Mouse (Mus musculus): ENCODE results near the gene Fbxl3. TPM values are rescaled to one million over a fixed set of nuclear protein-coding genes. Genes with fewer than 3 reads are reported as not detected.
A peak's percentile ranks its signal among the peaks of the same experiment; 100 is the strongest.

The Fbxl3 gene
- 13.8 TPM in 2 replicates for polyA plus RNA-seq (2016; fragmentation: Nextera tagmentation; extraction: Ambion mirVana)

DNA sequence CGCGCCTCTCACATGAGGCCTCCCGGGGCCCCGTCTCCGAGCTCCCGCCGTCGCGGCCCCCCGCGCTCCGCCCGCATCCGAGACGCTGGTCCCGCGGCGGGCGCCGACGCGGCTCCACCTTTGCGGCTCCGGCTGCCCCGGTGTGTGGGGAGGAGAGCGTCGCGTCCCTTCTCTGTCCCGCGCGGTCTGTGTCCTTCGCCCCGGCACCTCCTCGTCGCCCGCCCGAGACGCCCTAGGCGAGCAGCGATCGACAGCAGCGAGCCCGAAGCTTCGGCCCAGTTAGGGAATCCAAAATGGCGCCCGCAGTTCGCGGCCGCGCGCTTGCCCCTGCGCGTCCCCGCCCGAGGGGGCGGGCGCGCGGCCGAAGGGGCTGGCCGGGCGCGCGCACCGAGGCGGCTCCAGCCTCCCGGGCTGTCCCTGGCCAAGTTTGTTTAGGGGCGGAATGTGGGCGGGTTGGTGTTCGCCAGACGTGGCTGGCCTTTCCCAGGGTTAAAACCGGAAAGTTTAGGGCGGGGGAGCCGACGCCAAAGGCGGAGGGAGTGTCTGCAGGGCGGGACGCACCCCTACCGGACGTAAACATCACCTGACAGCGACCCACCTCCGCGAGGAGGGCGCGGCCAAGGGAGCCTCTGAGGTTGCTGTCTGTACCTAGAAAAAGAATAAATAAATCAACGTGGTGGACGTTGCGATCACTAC is at the start of gene Fbxl3:
Gene Fbxl3, minus strand, starts transcription at position 329 of the 696 bp plus-strand sequence.
- H3K4me3 ChIP-seq = peak within 1 kb of the TSS; percentile 82
- DNase-seq (ENCODE audit: extremely low spot score, low spot score) = peak; percentile 86
- H3K36me3 ChIP-seq (replicated peaks) = peaks cover 24% of the 10 kb centered on the region
- H3K4me1 ChIP-seq = peaks cover 26% of the 10 kb centered on the region
- H3K27me3 ChIP-seq (ENCODE audit: poor library complexity, severe bottlenecking) = no peaks in the 10 kb centered on the region
- peak within 1 kb of the TSS; percentile 99 for H3K27ac ChIP-seq
- no peaks in the 10 kb centered on the region for H3K9me3 ChIP-seq
- 0% methylated on average over 73 of the region's 88 CpGs for WGBS

DNA sequence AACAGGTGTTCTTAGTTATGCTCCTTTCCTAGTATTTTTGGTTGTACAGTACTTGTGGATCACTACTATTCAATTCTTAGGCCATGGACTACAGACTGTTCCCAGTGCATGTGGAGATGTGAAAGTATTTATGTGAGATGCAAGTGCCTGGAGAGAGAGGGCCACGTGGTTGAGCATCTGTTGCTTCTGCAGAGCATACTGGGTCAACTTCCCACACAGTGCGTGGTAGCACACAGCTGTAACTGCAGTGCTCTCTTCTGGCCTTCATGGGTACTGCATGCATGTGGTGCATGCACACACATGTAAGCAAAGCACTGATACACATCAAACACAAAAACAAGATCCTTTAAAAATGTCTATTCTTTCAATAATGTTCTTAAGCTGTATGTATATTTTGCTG is 32.6 kb upstream of the Fbxl3 start:
- Histone ChIP-seq H3K27me3 (ENCODE audit: poor library complexity, severe bottlenecking) (no peaks in the 10 kb centered on the region), H3K27ac (no peak overlapping the region), H3K4me1 (no peaks in the 10 kb centered on the region), H3K4me3 (no peak overlapping the region), H3K9me3 (no peaks in the 10 kb centered on the region), H3K36me3 (replicated peaks) (peaks cover 65% of the 10 kb centered on the region)
- 88% methylated on average over 2 of the region's 2 CpGs for WGBS
- no peak for DNase-seq (ENCODE audit: extremely low spot score, low spot score)

DNA sequence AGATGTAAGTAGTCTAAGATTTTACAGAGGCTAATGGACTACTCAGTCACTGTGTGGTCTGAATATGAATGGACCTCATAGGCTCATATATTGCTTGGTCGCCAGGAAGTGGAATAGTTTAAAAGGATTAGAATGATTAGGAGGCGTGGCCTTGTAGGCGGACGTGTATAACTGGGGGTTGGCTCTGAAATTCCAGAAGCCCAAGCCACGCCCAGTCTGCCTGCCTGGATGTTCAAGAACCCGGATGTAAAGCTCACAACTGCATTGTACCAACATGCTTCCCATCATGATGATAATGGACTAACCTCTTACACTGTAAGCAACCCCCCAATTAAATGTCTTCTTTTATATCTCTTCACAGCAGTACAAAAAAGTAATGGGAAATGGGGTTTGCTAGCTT is 26.4 kb upstream of the Fbxl3 start:
- Histone ChIP-seq H3K4me3 (no peak overlapping the region), H3K4me1 (no peaks in the 10 kb centered on the region), H3K9me3 (no peaks in the 10 kb centered on the region), H3K27me3 (ENCODE audit: poor library complexity, severe bottlenecking) (no peaks in the 10 kb centered on the region), H3K27ac (no peak overlapping the region), H3K36me3 (replicated peaks) (peaks cover 79% of the 10 kb centered on the region)
- WGBS = 88% methylated on average over 6 of the region's 6 CpGs
- DNase-seq (ENCODE audit: extremely low spot score, low spot score) = no peak

DNA sequence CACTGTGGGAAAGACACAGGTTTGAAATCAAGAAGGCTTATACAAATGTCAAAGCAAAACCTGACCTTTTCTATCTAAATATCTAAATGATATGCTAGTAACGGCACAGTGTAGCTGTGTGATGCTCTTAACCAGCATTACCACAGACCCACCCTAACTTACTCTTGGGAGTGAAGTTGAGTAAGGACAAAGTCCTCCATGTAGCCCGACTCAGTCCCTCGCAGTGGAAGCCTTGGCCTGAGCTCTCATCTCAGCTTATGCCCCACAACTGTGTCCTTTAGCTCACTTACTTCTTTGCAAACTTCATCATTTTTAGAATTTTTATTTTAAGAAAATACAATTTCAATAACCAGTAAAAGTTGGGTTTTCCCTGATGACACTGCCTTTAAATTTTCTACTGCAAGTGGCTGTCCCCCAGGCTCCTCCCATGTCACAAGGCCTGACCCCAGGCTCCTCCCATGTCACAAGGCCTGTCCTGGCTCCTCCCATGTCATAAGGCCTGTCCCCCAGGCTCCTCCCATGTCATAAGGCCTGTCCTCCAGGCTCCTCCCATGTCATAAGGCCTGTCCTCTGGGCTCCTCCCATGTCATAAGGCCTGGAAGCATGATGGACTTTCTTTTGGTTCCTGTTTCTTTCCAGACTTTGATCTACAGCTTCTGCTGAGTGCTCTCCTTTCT is 15.8 kb upstream of the Fbxl3 start:
- Histone ChIP-seq H3K36me3 (replicated peaks) (peaks cover 63% of the 10 kb centered on the region), H3K4me1 (no peaks in the 10 kb centered on the region), H3K9me3 (no peaks in the 10 kb centered on the region), H3K4me3 (no peak overlapping the region), H3K27ac (no peak overlapping the region), H3K27me3 (ENCODE audit: poor library complexity, severe bottlenecking) (no peaks in the 10 kb centered on the region)
- 95% methylated on average over 3 of the region's 3 CpGs for WGBS
- DNase-seq (ENCODE audit: extremely low spot score, low spot score) = no peak

DNA sequence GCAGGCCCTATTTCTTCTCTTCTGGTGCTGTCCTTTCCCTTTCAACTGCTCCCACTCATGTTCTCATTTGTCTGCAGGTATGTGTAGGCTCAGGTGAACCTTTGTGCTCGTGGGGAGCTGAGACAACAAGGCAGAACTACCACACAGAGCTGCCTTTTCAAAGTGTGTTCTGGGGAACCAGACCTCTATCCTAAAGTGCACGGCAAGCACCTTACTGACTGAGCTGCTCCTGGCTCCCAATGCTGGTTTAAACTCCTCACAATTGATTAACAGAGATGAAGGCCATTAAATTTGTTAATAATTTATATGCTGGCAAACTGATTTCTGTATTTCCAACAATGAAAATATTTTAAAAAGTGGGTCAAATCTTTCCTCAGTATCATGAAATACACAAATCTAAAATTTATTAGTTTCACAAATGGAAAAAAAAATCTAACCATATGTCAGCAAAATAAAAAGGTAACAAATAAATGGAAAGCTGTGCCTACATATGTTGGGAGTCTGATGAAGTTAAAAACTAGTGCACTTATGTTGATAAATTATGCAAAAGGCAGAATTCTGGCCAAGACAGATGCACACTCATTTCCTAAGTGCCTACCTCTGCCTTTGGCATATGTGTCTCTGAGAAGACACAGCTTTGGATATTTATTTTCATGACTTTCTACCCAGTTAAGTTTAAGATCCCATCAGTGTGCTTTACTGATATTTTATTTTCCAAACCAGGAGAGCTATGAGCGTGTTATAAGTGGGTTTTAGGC is 13.4 kb upstream of the Fbxl3 start:
- no peak overlapping the region for H3K27ac ChIP-seq
- no peak overlapping the region for H3K4me3 ChIP-seq
- no peaks in the 10 kb centered on the region for H3K4me1 ChIP-seq
- H3K27me3 ChIP-seq (ENCODE audit: poor library complexity, severe bottlenecking) = no peaks in the 10 kb centered on the region
- no peaks in the 10 kb centered on the region for H3K9me3 ChIP-seq
- no peak for DNase-seq (ENCODE audit: extremely low spot score, low spot score)
- H3K36me3 ChIP-seq (replicated peaks) = peaks cover 45% of the 10 kb centered on the region
- WGBS = 90% methylated on average over 3 of the region's 3 CpGs

DNA sequence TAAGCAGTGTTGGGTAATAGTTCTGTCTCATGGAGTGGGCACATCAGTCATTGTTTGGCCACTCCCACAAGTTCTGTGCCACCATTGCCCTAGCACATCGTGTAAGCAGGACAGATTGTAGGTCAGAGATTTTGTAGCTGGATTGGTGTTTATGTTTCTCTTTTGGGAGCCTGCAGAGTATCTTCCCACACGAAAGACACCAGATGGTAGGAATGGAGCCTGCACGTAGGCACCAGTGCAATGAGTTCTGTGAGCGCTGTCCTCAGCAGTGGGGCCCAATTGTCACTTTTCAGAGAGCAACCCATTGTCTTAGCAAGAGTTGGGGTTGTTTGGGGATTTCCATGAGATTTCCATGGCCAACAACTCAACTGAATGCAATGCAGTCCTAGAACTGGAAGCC is 10.6 kb upstream of the Fbxl3 start:
- WGBS = 90% methylated on average over 4 of the region's 4 CpGs
- no peak for DNase-seq (ENCODE audit: extremely low spot score, low spot score)
- Histone ChIP-seq H3K27me3 (ENCODE audit: poor library complexity, severe bottlenecking) (no peaks in the 10 kb centered on the region), H3K9me3 (no peaks in the 10 kb centered on the region), H3K4me3 (no peak overlapping the region), H3K27ac (no peak overlapping the region), H3K4me1 (no peaks in the 10 kb centered on the region), H3K36me3 (replicated peaks) (peaks cover 17% of the 10 kb centered on the region)

DNA sequence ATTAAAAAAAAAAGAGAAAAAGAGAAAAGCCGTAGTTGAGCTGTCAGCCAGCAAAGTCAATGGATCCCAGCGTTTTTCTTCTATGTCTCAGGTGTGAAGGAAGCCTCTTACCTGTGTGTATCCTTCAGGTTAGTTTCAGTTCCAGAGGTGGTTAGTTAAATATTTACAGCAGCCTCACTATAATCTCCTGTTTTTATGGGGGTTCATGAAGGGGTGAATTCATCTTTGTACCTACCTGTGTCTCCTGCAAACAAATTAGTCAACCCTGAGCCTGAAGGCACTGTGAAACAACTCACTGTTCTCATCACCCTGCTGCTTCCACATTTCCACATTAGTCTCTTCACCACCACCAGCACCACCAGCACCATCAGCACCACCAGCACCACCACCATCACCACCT is 6.9 kb upstream of the Fbxl3 start:
- Histone ChIP-seq H3K4me1 (peaks cover 7% of the 10 kb centered on the region), H3K4me3 (no peak overlapping the region), H3K27ac (no peak overlapping the region), H3K27me3 (ENCODE audit: poor library complexity, severe bottlenecking) (no peaks in the 10 kb centered on the region), H3K9me3 (no peaks in the 10 kb centered on the region), H3K36me3 (replicated peaks) (no peaks in the 10 kb centered on the region)
- 85% methylated on average over 2 of the region's 2 CpGs for WGBS
- no peak for DNase-seq (ENCODE audit: extremely low spot score, low spot score)

DNA sequence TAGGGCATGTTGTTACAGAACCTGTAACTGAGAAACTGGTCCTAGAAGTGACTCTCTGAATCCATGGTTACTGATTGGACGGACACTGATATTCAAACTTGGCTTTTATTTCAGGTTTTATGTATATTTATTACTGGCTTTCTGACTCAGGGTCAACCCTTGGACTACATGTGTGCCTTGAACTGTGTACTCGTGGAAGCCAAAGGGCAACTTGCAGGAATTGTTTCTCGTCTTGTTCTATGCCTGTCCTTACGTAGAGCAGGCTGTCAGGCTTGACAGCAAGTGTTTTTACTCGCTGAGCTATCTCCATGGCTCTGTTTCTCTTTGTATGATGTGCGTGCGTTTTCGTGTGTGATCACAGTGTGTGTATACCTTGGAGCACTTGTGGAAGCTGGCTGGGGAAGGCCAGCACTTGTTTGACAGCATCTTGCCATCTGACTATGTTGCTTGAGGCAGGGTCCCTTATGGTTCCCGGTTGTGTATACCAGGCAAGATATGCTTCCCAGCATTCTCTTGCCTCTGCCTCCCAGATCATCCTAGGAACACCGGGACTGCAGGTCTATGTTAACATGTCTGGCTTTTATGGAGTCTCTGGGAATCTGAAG is 3.5 kb upstream of the Fbxl3 start:
- Histone ChIP-seq H3K36me3 (replicated peaks) (no peaks in the 10 kb centered on the region), H3K4me3 (no peak overlapping the region), H3K27me3 (ENCODE audit: poor library complexity, severe bottlenecking) (no peaks in the 10 kb centered on the region), H3K27ac (no peak overlapping the region), H3K4me1 (peaks cover 10% of the 10 kb centered on the region), H3K9me3 (no peaks in the 10 kb centered on the region)
- WGBS = 87% methylated on average over 10 of the region's 10 CpGs
- no peak for DNase-seq (ENCODE audit: extremely low spot score, low spot score)

DNA sequence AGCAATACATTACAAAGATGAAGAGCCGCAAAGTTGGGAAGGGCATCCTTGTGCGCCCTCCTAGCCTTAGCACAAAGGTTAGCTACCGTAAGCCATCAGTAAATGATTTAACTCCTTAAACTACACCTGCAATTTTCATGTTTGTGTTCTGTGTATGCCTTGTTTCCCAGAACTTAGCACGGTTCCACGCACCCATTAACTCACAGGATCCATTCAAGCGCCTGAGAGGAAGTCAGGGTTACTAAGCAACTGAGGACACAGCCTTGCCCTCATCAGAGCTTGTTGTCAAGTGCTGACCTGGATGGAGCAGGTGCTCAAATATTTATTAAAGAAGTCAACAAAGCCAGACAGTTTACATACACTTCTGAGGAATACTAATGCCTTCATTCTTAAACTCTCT is 2.9 kb upstream of the Fbxl3 start:
- Histone ChIP-seq H3K27ac (no peak overlapping the region), H3K9me3 (no peaks in the 10 kb centered on the region), H3K4me3 (no peak overlapping the region), H3K36me3 (replicated peaks) (no peaks in the 10 kb centered on the region), H3K4me1 (peaks cover 16% of the 10 kb centered on the region), H3K27me3 (ENCODE audit: poor library complexity, severe bottlenecking) (no peaks in the 10 kb centered on the region)
- 73% methylated on average over 6 of the region's 6 CpGs for WGBS
- no peak for DNase-seq (ENCODE audit: extremely low spot score, low spot score)

DNA sequence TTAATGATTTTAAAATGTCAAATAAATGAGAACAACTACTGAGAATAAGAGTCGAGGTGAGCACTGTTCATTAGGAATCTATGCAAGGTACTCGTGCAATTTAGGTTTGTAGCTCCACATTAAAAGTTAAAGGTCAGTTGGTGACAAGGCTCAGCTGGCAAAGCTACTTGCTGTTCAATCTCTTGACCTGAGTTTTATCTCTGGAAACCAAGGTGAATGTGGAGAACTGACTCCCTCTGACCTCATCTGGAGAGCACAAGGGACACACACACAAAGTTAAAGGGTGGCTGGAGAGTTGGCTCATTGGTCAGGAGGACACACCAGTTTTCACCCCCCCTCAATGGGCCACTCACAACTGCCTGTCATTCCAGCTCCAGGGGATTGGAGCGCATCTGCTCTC is 1.8 kb upstream of the Fbxl3 start:
- Histone ChIP-seq H3K27me3 (ENCODE audit: poor library complexity, severe bottlenecking) (no peaks in the 10 kb centered on the region), H3K36me3 (replicated peaks) (peaks cover 6% of the 10 kb centered on the region), H3K4me1 (peaks cover 26% of the 10 kb centered on the region), H3K4me3 (no peak overlapping the region), H3K27ac (no peak overlapping the region), H3K9me3 (no peaks in the 10 kb centered on the region)
- 88% methylated on average over 3 of the region's 3 CpGs for WGBS
- no peak for DNase-seq (ENCODE audit: extremely low spot score, low spot score)

DNA sequence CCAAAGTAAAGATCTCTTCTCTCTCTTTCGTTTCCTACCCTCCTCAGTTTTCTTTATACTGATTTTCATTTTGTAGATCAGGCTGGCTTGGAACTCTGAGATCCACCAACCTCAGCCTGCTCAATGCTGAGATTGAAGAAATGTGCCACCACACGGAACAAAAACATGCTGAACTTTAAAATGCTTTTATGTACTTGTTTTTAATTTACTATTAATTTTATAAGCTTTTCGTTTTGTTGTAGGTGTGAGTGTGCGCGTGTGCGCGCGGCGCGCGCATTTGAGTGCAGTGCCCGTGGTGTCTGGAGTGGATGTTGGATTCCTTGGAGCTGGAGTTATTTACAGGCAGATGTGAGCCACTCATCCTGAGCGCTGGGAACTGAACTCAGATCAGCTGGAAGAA is 930 bp upstream of the Fbxl3 start:
- H3K4me1 ChIP-seq = peaks cover 26% of the 10 kb centered on the region
- no peak overlapping the region for H3K27ac ChIP-seq
- no peak overlapping the region for H3K4me3 ChIP-seq
- peaks cover 15% of the 10 kb centered on the region for H3K36me3 ChIP-seq (replicated peaks)
- H3K27me3 ChIP-seq (ENCODE audit: poor library complexity, severe bottlenecking) = no peaks in the 10 kb centered on the region
- 87% methylated on average over 13 of the region's 13 CpGs for WGBS
- DNase-seq (ENCODE audit: extremely low spot score, low spot score) = no peak
- H3K9me3 ChIP-seq = no peaks in the 10 kb centered on the region

DNA sequence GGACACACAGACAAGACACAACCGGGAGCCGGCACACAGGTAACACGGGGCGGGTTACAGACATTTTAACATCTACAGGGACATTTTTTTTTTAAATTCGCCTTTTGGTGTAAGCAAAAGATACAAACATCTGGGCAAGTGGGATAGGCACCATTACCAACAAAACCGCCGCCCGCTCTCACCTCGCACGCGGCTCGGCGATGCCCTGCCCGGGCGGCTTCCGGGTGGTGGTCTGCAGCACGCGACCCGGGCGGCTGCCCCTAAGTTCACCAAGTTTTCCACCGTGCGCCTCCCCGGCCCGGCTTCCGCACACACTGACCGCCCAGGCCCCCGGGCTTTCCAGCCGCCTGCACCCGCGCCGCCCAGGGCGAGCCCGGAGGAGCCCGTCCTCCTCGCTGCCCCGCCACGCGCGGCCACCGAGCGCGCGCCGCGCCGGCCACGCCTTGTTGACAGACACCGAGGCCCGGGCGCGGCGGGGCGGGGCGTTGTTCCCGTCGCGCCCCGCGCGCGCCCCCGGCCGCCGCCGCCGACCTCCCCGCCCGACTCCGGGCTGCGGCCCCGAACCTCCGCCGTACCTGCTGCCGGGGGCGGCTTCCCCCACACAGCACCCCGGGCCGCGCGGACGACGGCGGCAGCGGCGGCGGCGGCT is 655 bp downstream of the Fbxl3 start:
- H3K36me3 ChIP-seq (replicated peaks) = peaks cover 29% of the 10 kb centered on the region
- H3K9me3 ChIP-seq = no peaks in the 10 kb centered on the region
- peaks cover 26% of the 10 kb centered on the region for H3K4me1 ChIP-seq
- no peaks in the 10 kb centered on the region for H3K27me3 ChIP-seq (ENCODE audit: poor library complexity, severe bottlenecking)
- WGBS = 0% methylated on average over 49 of the region's 86 CpGs
- DNase-seq (ENCODE audit: extremely low spot score, low spot score) = peak; percentile 74
- H3K27ac ChIP-seq = peak overlapping the region; percentile 99
- peak overlapping the region; percentile 82 for H3K4me3 ChIP-seq

Data from forebrain, embryonic 10.5 days (tissue).